Mouse (Mus musculus): ENCODE data around the gene Ak3.

- TF ChIP-seq FLI1 (IDR thresholded peaks at IDR 0.05; ENCODE audit: low read length) = no peak
- no peak for TF ChIP-seq GATA1 (IDR thresholded peaks at IDR 0.05; ENCODE audit: borderline replicate concordance, low read length)
These were observed 11.9 kb upstream of the Ak3 start for GRCm38 (mm10) chr19:29059688-29060087.
